ENCODE assay signal across 11 mouse cellular contexts in genomic region chr17:31897186-31897793, GRCm38 (mm10). TPM values are rescaled to one million over a fixed set of nuclear protein-coding genes. Genes with fewer than 3 reads are reported as not detected.
DNase-seq lines count a peak whose midpoint lies in the region; ATAC-seq and TF ChIP-seq lines count a peak whose summit lies in the region.
"Had no signal": no experiment of that assay in that cellular context is flagged by ENCODE, and none has a peak within 500 bp of the region (broad histone marks: within the 10 kb centered on the region; RNA-seq: fewer than 3 reads in every experiment).

No protein-coding gene starts in this region.

- no peak for DNase-seq in heart, postnatal 25 days (ENCODE audit: low spot score)
- peak; percentile 21 for DNase-seq in urinary bladder, adult 2 months (ENCODE audit: low spot score)
- no peak for DNase-seq in urinary bladder, postnatal 25 days (ENCODE audit: low spot score)
- no peak for DNase-seq in left cerebral cortex, adult 18-20 months (ENCODE audit: low spot score in 2 of 2)
- DNase-seq in T-cell, adult 2 months (ENCODE audit: low spot score) = no peak
- no peak for DNase-seq in forebrain, postnatal 0 days
- DNase-seq: cerebellum, adult 8-10 months; left cerebral cortex, postnatal 4 days had no signal

- H3K4me1 ChIP-seq in heart, embryonic 13.5 days = peaks cover 43% of the 10 kb centered on the region
- peaks cover 54% of the 10 kb centered on the region for H3K4me1 ChIP-seq in lung, embryonic 16.5 days (replicated peaks; ENCODE audit: control insufficient read depth, insufficient read depth, low read length)
- H3K4me1 ChIP-seq in forebrain, postnatal 0 days (ENCODE audit: insufficient read depth) = 0 out of 2 replicates have a peak, but pooled peaks cover 4% of the 10 kb centered on the region

- no peaks in the 10 kb centered on the region for H3K9me3 ChIP-seq in heart, embryonic 13.5 days
- no peaks in the 10 kb centered on the region for H3K9me3 ChIP-seq in lung, embryonic 16.5 days (ENCODE audit: control insufficient read depth, low read length)
- H3K9me3 ChIP-seq in forebrain, postnatal 0 days (ENCODE audit: low read length) = no peaks in the 10 kb centered on the region

- H3K27me3 ChIP-seq in heart, embryonic 13.5 days (replicated peaks) = no peaks in the 10 kb centered on the region
- H3K27me3 ChIP-seq in lung, embryonic 16.5 days (ENCODE audit: control insufficient read depth, insufficient read depth, low read depth, low read length) = no peaks in the 10 kb centered on the region
- no peaks in the 10 kb centered on the region for H3K27me3 ChIP-seq in forebrain, postnatal 0 days (ENCODE audit: insufficient read depth, low read length)
- H3K27me3 ChIP-seq: CH12.LX had no signal

- no peak for ATAC-seq in heart, embryonic 13.5 days (ENCODE audit: extremely low read depth, insufficient number of reproducible peaks, low FRiP score, low TSS enrichment)
- peak; percentile 85 for ATAC-seq in lung, embryonic 16.5 days (ENCODE audit: low read depth)
- no peak for ATAC-seq in forebrain, postnatal 0 days

- H3K4me3 ChIP-seq in heart, embryonic 13.5 days = no peak overlapping the region
- no peak overlapping the region for H3K4me3 ChIP-seq in lung, embryonic 16.5 days (ENCODE audit: low read length)
- no peak overlapping the region for H3K4me3 ChIP-seq in forebrain, postnatal 0 days (ENCODE audit: low read depth, low read length)

- H3K27ac ChIP-seq in heart, embryonic 13.5 days (replicated peaks) = peak overlapping the region; percentile 38
- H3K27ac ChIP-seq in lung, embryonic 16.5 days (ENCODE audit: low read length) = peak overlapping the region; percentile 97
- H3K27ac ChIP-seq in forebrain, postnatal 0 days (ENCODE audit: low read depth, low read length) = no peak overlapping the region

- intact Hi-C loops in heart, postnatal 25 days (cut with DNase I) = no loop called here

- H3K9ac ChIP-seq in heart, embryonic 13.5 days = no peak overlapping the region
- H3K9ac ChIP-seq in lung, embryonic 16.5 days (ENCODE audit: low read length) = peak overlapping the region; percentile 15; the same call in 1 of the 2 replicates
- H3K9ac ChIP-seq in forebrain, postnatal 0 days = no peak overlapping the region

- no peak for TF ChIP-seq CTCF in forebrain, postnatal 0 days (IDR thresholded peaks at IDR 0.05; ENCODE audit: low read depth)

- WGBS in heart, embryonic 13.5 days = 78% methylated on average over 4 of the region's 4 CpGs
- WGBS in lung, embryonic 16.5 days = 58% methylated on average over 4 of the region's 4 CpGs
- 81% methylated on average over 4 of the region's 4 CpGs for WGBS in forebrain, postnatal 0 days

- H3K36me3 ChIP-seq in heart, embryonic 13.5 days = no peaks in the 10 kb centered on the region
- no peaks in the 10 kb centered on the region for H3K36me3 ChIP-seq in lung, embryonic 16.5 days (ENCODE audit: control insufficient read depth, insufficient read depth, low read length)
- no peaks in the 10 kb centered on the region for H3K36me3 ChIP-seq in forebrain, postnatal 0 days (ENCODE audit: insufficient read depth)

- no peak overlapping the region for H3K4me2 ChIP-seq in heart, embryonic 13.5 days
- no peak overlapping the region for H3K4me2 ChIP-seq in lung, embryonic 16.5 days (ENCODE audit: low read depth, low read length)
- no peak overlapping the region for H3K4me2 ChIP-seq in forebrain, postnatal 0 days (ENCODE audit: low read depth)

RNA-seq across cellular contexts. Expression of gene Sik1, which starts 41.7 kb away (rescaled TPM):
- 17.2 and 17.6 TPM in 2 replicates for polyA plus RNA-seq in heart, embryonic 13.5 days (2015; fragmentation: Nextera tagmentation; extraction: Ambion mirVana)
- 10 to 100 TPM; 18.7 to 29.0 TPM for total RNA-seq in heart, postnatal 25 days (2021)
- 32.3 and 34.9 TPM in 2 replicates for polyA plus RNA-seq in urinary bladder, adult 2 months (2012; rRNA removed)
- 32.7 and 33.0 TPM in 2 replicates for polyA plus RNA-seq in lung, embryonic 16.5 days (2015; fragmentation: Nextera tagmentation; extraction: Ambion mirVana)
- 10 to 100 TPM; 28.3 to 37.8 TPM for total RNA-seq in left cerebral cortex, adult 18-20 months (2021)
- total RNA-seq in forebrain, postnatal 0 days (2014; rRNA removed) = 34.6 and 42.2 TPM in 2 replicates
- polyA plus RNA-seq in forebrain, postnatal 0 days (2015; fragmentation: Nextera tagmentation; extraction: Ambion mirVana) = 18.6 and 19.4 TPM in 2 replicates
